Mouse (Mus musculus) layer of hippocampus, adult 11-12 months (tissue): ENCODE data around the gene Ddah1.
"Not testable (repeated sequence)": the region's sequence is repeated elsewhere in the genome, so short reads cannot be mapped to it uniquely, and the experiment has no call there.

ENCODE experiments used
- DNase-seq: peaks from one replicate; pipeline ENCODE4 v3.0.0; 2022; ENCODE audit warnings: low spot score

Gene Ddah1

GRCm38 (mm10) chr3:145864033-145864712 is 105.7 kb downstream of the Ddah1 start:
- DNase-seq = no peak

- no peak for DNase-seq
These were observed 106.3 kb downstream of the Ddah1 start for GRCm38 (mm10) chr3:145864713-145865233.

- no peak for DNase-seq
These were observed 114.2 kb downstream of the Ddah1 start for GRCm38 (mm10) chr3:145872680-145873079.

GRCm38 (mm10) chr3:145873271-145873670 is 114.8 kb downstream of the Ddah1 start:
- no peak for DNase-seq

- no peak for DNase-seq
These were observed 115.7 kb downstream of the Ddah1 start for GRCm38 (mm10) chr3:145874126-145874525.

- no peak for DNase-seq
These were observed 117.6 kb downstream of the Ddah1 start for GRCm38 (mm10) chr3:145876120-145876519.

GRCm38 (mm10) chr3:145878867-145879266 is 120.4 kb downstream of the Ddah1 start:
- DNase-seq = not testable (repeated sequence)

GRCm38 (mm10) chr3:145880335-145880734 is 121.9 kb downstream of the Ddah1 start:
- no peak for DNase-seq

GRCm38 (mm10) chr3:145882076-145882874 is 123.8 kb downstream of the Ddah1 start:
- no peak for DNase-seq

GRCm38 (mm10) chr3:145883233-145883632 is 124.8 kb downstream of the Ddah1 start:
- no peak for DNase-seq

GRCm38 (mm10) chr3:145885376-145885775 is 126.9 kb downstream of the Ddah1 start:
- DNase-seq = peak; percentile 39

- no peak for DNase-seq
These were observed 127.5 kb downstream of the Ddah1 start for GRCm38 (mm10) chr3:145885851-145886464.

- DNase-seq = no peak
These were observed 129.0 kb downstream of the Ddah1 start for GRCm38 (mm10) chr3:145887430-145887971.

GRCm38 (mm10) chr3:145890346-145891132 is 132.1 kb downstream of the Ddah1 start:
- peak; percentile 33 for DNase-seq

GRCm38 (mm10) chr3:145892451-145892850 is 134.0 kb downstream of the Ddah1 start:
- DNase-seq = no peak

- no peak for DNase-seq
These were observed 135.7 kb downstream of the Ddah1 start for GRCm38 (mm10) chr3:145894131-145894530.

- DNase-seq = no peak
These were observed 139.3 kb downstream of the Ddah1 start for GRCm38 (mm10) chr3:145897749-145898148.

- DNase-seq = no peak
These were observed 141.4 kb downstream of the Ddah1 start for GRCm38 (mm10) chr3:145899832-145900231.

- DNase-seq = no peak
These were observed 145.1 kb downstream of the Ddah1 start for GRCm38 (mm10) chr3:145903530-145903929.

- peak; percentile 53 for DNase-seq
These were observed 146.6 kb downstream of the Ddah1 start for GRCm38 (mm10) chr3:145904850-145905776.
